Mouse (Mus musculus) lung, postnatal 0 days (tissue): ENCODE measurements around the gene Slc50a1. TPM values are rescaled to one million over a fixed set of nuclear protein-coding genes. Genes with fewer than 3 reads are reported as not detected.

Experiments used
- ATAC-seq: fragments of 200-750 bp; cut with Nextera tagmentation; 2 replicates; pipeline ENCODE4 v1.8.0; 2017; ENCODE audit warnings: moderate library complexity
- DNase-seq: peaks from one replicate; pipeline ENCODE4 v3.0.0-alpha.2; 2016; ENCODE audit warnings: low spot score
- H3K27ac ChIP-seq: fragments of 300-500 bp; sonication (generic); 2 replicates; pipeline ENCODE4 v1.5.1; 2014; ENCODE audit warnings: antibody characterized with exemption, mild to moderate bottlenecking, low read length, mixed read lengths
- H3K27me3 ChIP-seq: fragments of 300-500 bp; sonication (generic); replicated peaks from 2 replicates; pipeline ENCODE4 v1.6.1; 2014; ENCODE audit warnings: low read length, mixed read lengths; ENCODE audit not compliant: insufficient read depth
- H3K36me3 ChIP-seq: fragments of 300-500 bp; sonication (generic); 2 replicates; pipeline ENCODE4 v1.6.1; 2014; ENCODE audit warnings: low read length, mixed read lengths; ENCODE audit not compliant: insufficient read depth
- H3K4me1 ChIP-seq: fragments of 300-500 bp; sonication (generic); 2 replicates; pipeline ENCODE4 v1.6.1; 2014; ENCODE audit warnings: antibody characterized with exemption, low read depth, low read length, mixed read lengths; ENCODE audit not compliant: insufficient read depth
- H3K4me2 ChIP-seq: fragments of 300-500 bp; sonication (generic); replicated peaks from 2 replicates; pipeline ENCODE4 v1.6.1; 2014; ENCODE audit warnings: low read depth, mild to moderate bottlenecking, low read length, moderate library complexity, mixed read lengths
- H3K4me3 ChIP-seq: fragments of 300-500 bp; sonication (generic); 2 replicates; pipeline ENCODE4 v1.5.1; 2014; ENCODE audit warnings: low read depth, low read length
- H3K9ac ChIP-seq: fragments of 300-500 bp; sonication (generic); replicated peaks from 2 replicates; pipeline ENCODE4 v1.6.1; 2014; ENCODE audit warnings: low read depth, mild to moderate bottlenecking
- H3K9me3 ChIP-seq: fragments of 300-500 bp; sonication (generic); 2 replicates; pipeline ENCODE4 v1.6.1; 2016; ENCODE audit warnings: low read length, mixed read lengths
- CTCF ChIP-seq: IDR thresholded peaks from 2 replicates; pipeline ENCODE4 v1.5.1; 2016; ENCODE audit warnings: antibody characterized with exemption, mild to moderate bottlenecking
- EP300 ChIP-seq: IDR thresholded peaks from 2 replicates; pipeline ENCODE4 v1.6.1; 2016; ENCODE audit warnings: antibody characterized with exemption, mild to moderate bottlenecking, control low read depth
- WGBS: fragments of 180-500 bp; shearing (Covaris S2); extraction: QIAGEN DNeasy Blood & Tissue Kit; methylation state at CpG from one replicate; pipeline ENCODE4 v1.1.7; 2014; 5-methylcytosine and 5-hydroxymethylcytosine counted together
- polyA plus RNA-seq: library from polyadenylated mRNA; unstranded; fragments of >200 nt; fragmentation: Nextera tagmentation; extraction: Ambion mirVana; gene quantifications from 2 replicates; pipeline ENCODE4 v1.2.1, GENCODE M21; 2015

Slc50a1 gene
- polyA plus RNA-seq, 1 experiment from 2014 or later: 95.7 TPM

GRCm38 (mm10) chr3:89291874-89292273 is 21.5 kb upstream of the Slc50a1 start:
- no peak for ATAC-seq
- Histone ChIP-seq H3K9ac (no peak overlapping the region), H3K4me2 (no peak overlapping the region), H3K4me1 (no peaks in the 10 kb centered on the region), H3K36me3 (no peaks in the 10 kb centered on the region), H3K27ac (no peak overlapping the region), H3K27me3 (no peaks in the 10 kb centered on the region), H3K9me3 (no peaks in the 10 kb centered on the region), H3K4me3 (no peak overlapping the region)
- WGBS: 49% methylated on average over 10 of the region's 10 CpGs
- no peak for TF ChIP-seq CTCF
- no peak for DNase-seq

- Histone ChIP-seq H3K9ac (no peak overlapping the region), H3K9me3 (no peaks in the 10 kb centered on the region), H3K27me3 (no peaks in the 10 kb centered on the region), H3K27ac (no peak overlapping the region), H3K4me1 (no peaks in the 10 kb centered on the region), H3K4me2 (no peak overlapping the region), H3K4me3 (no peak overlapping the region), H3K36me3 (no peaks in the 10 kb centered on the region)
- TF ChIP-seq CTCF (peak; percentile 48), EP300 (no peak)
- 18% methylated on average over 7 of the region's 7 CpGs for WGBS
- DNase-seq (peak; percentile 43), ATAC-seq (peak; percentile 49)
Measured at GRCm38 (mm10) chr3:89288503-89288928, 18.1 kb upstream of the Slc50a1 start.

- ATAC-seq: no peak
- H3K9me3 ChIP-seq: no peaks in the 10 kb centered on the region
- H3K4me3 ChIP-seq: no peak overlapping the region
- no peak overlapping the region for H3K27ac ChIP-seq
- 52% methylated on average over 5 of the region's 5 CpGs for WGBS
- no peaks in the 10 kb centered on the region for H3K27me3 ChIP-seq
- TF ChIP-seq CTCF (no peak), EP300 (no peak)
- DNase-seq: no peak
- H3K4me2 ChIP-seq: no peak overlapping the region
- H3K9ac ChIP-seq: no peak overlapping the region
- H3K4me1 ChIP-seq: no peaks in the 10 kb centered on the region
- H3K36me3 ChIP-seq: no peaks in the 10 kb centered on the region
Measured at GRCm38 (mm10) chr3:89287286-89287685, 16.9 kb upstream of the Slc50a1 start.

GRCm38 (mm10) chr3:89285526-89285925 is 15.2 kb upstream of the Slc50a1 start:
- H3K27ac ChIP-seq: no peak overlapping the region
- TF ChIP-seq EP300 (no peak), CTCF (no peak)
- H3K9ac ChIP-seq: no peak overlapping the region
- peaks cover 8% of the 10 kb centered on the region; the same call in 1 of the 2 replicates for H3K4me1 ChIP-seq
- DNase-seq (no peak), ATAC-seq (no peak)
- no peaks in the 10 kb centered on the region for H3K27me3 ChIP-seq
- H3K4me2 ChIP-seq: no peak overlapping the region
- no peak overlapping the region for H3K4me3 ChIP-seq
- H3K9me3 ChIP-seq: no peaks in the 10 kb centered on the region
- WGBS: 34% methylated on average over 2 of the region's 2 CpGs
- H3K36me3 ChIP-seq: no peaks in the 10 kb centered on the region

- no peak for DNase-seq
- no peak for TF ChIP-seq CTCF
- no peak for TF ChIP-seq EP300
- Histone ChIP-seq H3K27me3 (no peaks in the 10 kb centered on the region), H3K36me3 (no peaks in the 10 kb centered on the region), H3K4me2 (no peak overlapping the region), H3K27ac (no peak overlapping the region), H3K4me3 (no peak overlapping the region), H3K9ac (no peak overlapping the region), H3K9me3 (no peaks in the 10 kb centered on the region), H3K4me1 (peaks cover 8% of the 10 kb centered on the region; the same call in 1 of the 2 replicates)
- no peak for ATAC-seq
- 66% methylated on average over 3 of the region's 3 CpGs for WGBS
Measured at GRCm38 (mm10) chr3:89284261-89284660, 13.9 kb upstream of the Slc50a1 start.

GRCm38 (mm10) chr3:89282291-89282643 is 11.9 kb upstream of the Slc50a1 start:
- WGBS: 23% methylated on average over 4 of the region's 4 CpGs
- H3K4me2 ChIP-seq: no peak overlapping the region
- peaks cover 8% of the 10 kb centered on the region; the same call in 1 of the 2 replicates for H3K4me1 ChIP-seq
- TF ChIP-seq CTCF (no peak), EP300 (no peak)
- ATAC-seq (no peak), DNase-seq (no peak)
- H3K9ac ChIP-seq: no peak overlapping the region
- no peaks in the 10 kb centered on the region for H3K27me3 ChIP-seq
- no peak overlapping the region for H3K27ac ChIP-seq
- H3K9me3 ChIP-seq: no peaks in the 10 kb centered on the region
- H3K4me3 ChIP-seq: no peak overlapping the region
- H3K36me3 ChIP-seq: no peaks in the 10 kb centered on the region
